9 mouse cellular contexts compared by ENCODE assay signal in genomic region chr12:28829502-28829901, GRCm38 (mm10).
DNase-seq lines count a peak whose midpoint lies in the region; TF ChIP-seq lines count a peak whose summit lies in the region.
"Had no signal": no experiment of that assay in that cellular context is flagged by ENCODE, and none has a peak within 500 bp of the region (broad histone marks: within the 10 kb centered on the region; RNA-seq: fewer than 3 reads in every experiment).

No protein-coding gene starts in this region.

- H3K4me1 ChIP-seq in liver, adult 2 months (ENCODE audit: control insufficient read depth, insufficient read depth, low read length) = 0 out of 2 replicates have a peak, but pooled peaks cover 4% of the 10 kb centered on the region
- H3K4me1 ChIP-seq: neural tube, embryonic 12.5 days had no signal

- DNase-seq in left cerebral cortex, adult 2 months (ENCODE audit: extremely low spot score in 1 of 2, low spot score in 2 of 2) = no peak
- no peak for DNase-seq in left cerebral cortex, postnatal 25 days (ENCODE audit: low spot score in 2 of 2)
- peak; percentile 49 for DNase-seq in ZHBTc4 (ENCODE audit: low read depth, low spot score)
- peak; percentile 20 for DNase-seq in liver, adult 2 months (ENCODE audit: extremely low read depth, low read depth, low spot score)
- peak; percentile 58 to 64 for DNase-seq in thymus, postnatal 10 days (ENCODE audit: low spot score in 2 of 2)
- no peak for DNase-seq in ovary, postnatal 14 days (ENCODE audit: low spot score)
- no peak for DNase-seq in layer of hippocampus, postnatal 14 days (ENCODE audit: low spot score in 2 of 2)
- DNase-seq in adipocyte (ENCODE audit: low spot score) = no peak

- H3K27me3 ChIP-seq in liver, adult 2 months (ENCODE audit: control insufficient read depth, insufficient read depth, low read length) = no peaks in the 10 kb centered on the region
- H3K27me3 ChIP-seq: neural tube, embryonic 12.5 days had no signal

- peaks cover 3% of the 10 kb centered on the region; the same call in 1 of the 2 replicates for H3K79me2 ChIP-seq in liver, adult 2 months (ENCODE audit: control insufficient read depth, insufficient read depth, low read length)

- 0 out of 2 replicates have a peak, but pooled peaks cover 6% of the 10 kb centered on the region for H3K36me3 ChIP-seq in liver, adult 2 months (ENCODE audit: control insufficient read depth, insufficient read depth, low read length)

- no peak for TF ChIP-seq POLR2A in liver, adult 2 months (IDR thresholded peaks at IDR 0.05; ENCODE audit: extremely low read depth, insufficient read depth, low read length)

- TF ChIP-seq CTCF in left cerebral cortex, adult 2 months (IDR thresholded peaks at IDR 0.05) = peak; percentile 40
- TF ChIP-seq CTCF in liver, adult 2 months (IDR thresholded peaks at IDR 0.05; ENCODE audit: low read depth, low read length) = peak; percentile 32; the same call in 1 of the 2 replicates

- H3K4me3 ChIP-seq in left cerebral cortex, adult 2 months = no peak overlapping the region
- no peak overlapping the region for H3K4me3 ChIP-seq in liver, adult 2 months (ENCODE audit: insufficient read depth, low read depth, low read length)
- H3K4me3 ChIP-seq: neural tube, embryonic 12.5 days had no signal

- H3K27ac ChIP-seq in left cerebral cortex, adult 2 months = no peak overlapping the region
- no peak overlapping the region for H3K27ac ChIP-seq in liver, adult 2 months (replicated peaks; ENCODE audit: insufficient read depth, low read depth, low read length)
- H3K27ac ChIP-seq: neural tube, embryonic 12.5 days had no signal

- no peak overlapping the region for H3K9ac ChIP-seq in liver, adult 2 months (ENCODE audit: low read depth, low read length)
- H3K9ac ChIP-seq: neural tube, embryonic 12.5 days had no signal

- 58% methylated on average over 3 of the region's 3 CpGs for WGBS in liver, adult 2 months

- intact Hi-C loops in left cerebral cortex, adult 2 months (cut with DNase I) = no loop called here
- intact Hi-C loops in left cerebral cortex, postnatal 25 days (cut with DNase I) = no loop called here

Comparison
In these comparisons a context has a peak if more than half of its experiments do, and no peak if none do; other contexts are left out.
1. DNase-seq: peak in ZHBTc4 (single experiment), liver, adult 2 months (single experiment) and thymus, postnatal 10 days (2 of 2); none in left cerebral cortex, adult 2 months (0 of 2), left cerebral cortex, postnatal 25 days (0 of 2), ovary, postnatal 14 days (single experiment), layer of hippocampus, postnatal 14 days (0 of 2) and adipocyte (single experiment).